Mouse (Mus musculus) CH12.LX (cell line): ENCODE data around the gene Col16a1. TPM values are rescaled to one million over a fixed set of nuclear protein-coding genes. Genes with fewer than 3 reads are reported as not detected.

ENCODE experiments used
- DNase-seq: peaks from one replicate; pipeline ENCODE4 v3.0.0-alpha.2; 2013; ENCODE audit errors: extremely low read depth
- H3K27ac ChIP-seq: 2 replicates; pipeline ENCODE4 v1.5.1; 2012; ENCODE audit warnings: low read depth, mild to moderate bottlenecking, control low read depth, moderate library complexity; ENCODE audit not compliant: insufficient read depth
- H3K27me3 ChIP-seq: replicated peaks from 2 replicates; pipeline ENCODE3; 2012; ENCODE audit warnings: inconsistent platforms
- H3K36me3 ChIP-seq, 2 experiments: replicated peaks in 1 of 2; 2 replicates each; pipeline versions ENCODE3 to v1.6.1; 2012; ENCODE audit warnings: inconsistent platforms in 1 of 2, low read length in 1 of 2, mild to moderate bottlenecking in 1 of 2, mixed read lengths in 1 of 2, moderate library complexity in 1 of 2; ENCODE audit not compliant: control insufficient read depth in 1 of 2, insufficient read depth in 1 of 2
- H3K4me1 ChIP-seq, 2 experiments: 2 replicates each; pipeline ENCODE4 v1.6.1; 2012; ENCODE audit warnings: inconsistent platforms in 1 of 2, moderate library complexity in 1 of 2; ENCODE audit not compliant: insufficient read depth in 2 of 2, control insufficient read depth in 1 of 2
- H3K4me2 ChIP-seq: 2 replicates; pipeline ENCODE4 v1.6.1; 2012; ENCODE audit warnings: low read depth, mild to moderate bottlenecking, control low read depth; ENCODE audit not compliant: poor library complexity, insufficient read depth, severe bottlenecking
- H3K4me3 ChIP-seq, 3 experiments: fragments of 150-350 bp in 1 of 3; sonication (generic) in 1 of 3; replicated peaks in 1 of 3; 2 replicates each; pipeline versions ENCODE3 to v1.5.1; 2011 to 2012; ENCODE audit warnings: low read depth in 2 of 3, low read length in 2 of 3, mild to moderate bottlenecking in 2 of 3, moderate library complexity in 2 of 3, control low read depth in 1 of 3, improper control_type of control experiment in 1 of 3, inconsistent platforms in 1 of 3, mixed read lengths in 1 of 3; ENCODE audit not compliant: poor library complexity in 1 of 3
- H3K79me2 ChIP-seq: replicated peaks from 2 replicates; pipeline ENCODE4 v1.6.1; 2012; ENCODE audit warnings: mild to moderate bottlenecking, moderate library complexity; ENCODE audit not compliant: control insufficient read depth, poor library complexity, insufficient read depth, severe bottlenecking; ENCODE audit errors: extremely low read depth
- H3K9ac ChIP-seq: 2 replicates; pipeline ENCODE4 v1.6.1; 2012; ENCODE audit warnings: low read depth, mild to moderate bottlenecking, control low read depth, moderate library complexity; ENCODE audit not compliant: insufficient read depth
- H3K9me3 ChIP-seq: replicated peaks from 2 replicates; pipeline ENCODE3; 2012; ENCODE audit warnings: low read length, inconsistent platforms, mixed read lengths
- BHLHE40 ChIP-seq: IDR thresholded peaks from 2 replicates; pipeline ENCODE4 v1.6.1; 2011; ENCODE audit warnings: mild to moderate bottlenecking, low read depth, low read length, improper control_type of control experiment
- CHD1 ChIP-seq: IDR thresholded peaks from 2 replicates; pipeline ENCODE4 v1.6.1; 2012; ENCODE audit warnings: low read depth, low read length, improper control_type of control experiment, inconsistent platforms
- CHD2 ChIP-seq: IDR thresholded peaks from 2 replicates; pipeline ENCODE4 v1.6.1; 2011; ENCODE audit warnings: low read length, improper control_type of control experiment
- CTCF ChIP-seq, 2 experiments: IDR thresholded peaks in 1 of 2; conservative IDR thresholded peaks in 1 of 2; 2 replicates each; pipeline ENCODE4 v1.5.1; 2011 to 2012; ENCODE audit warnings: low read depth in 2 of 2, low read length in 2 of 2, improper control_type of control experiment in 1 of 2, inconsistent platforms in 1 of 2, mild to moderate bottlenecking in 1 of 2, moderate library complexity in 1 of 2
- HCFC1 ChIP-seq: IDR thresholded peaks from 2 replicates; pipeline ENCODE4 v1.6.1; 2012; ENCODE audit warnings: low read depth, mild to moderate bottlenecking, inconsistent platforms, low read length, improper control_type of control experiment
- IRF4 ChIP-seq: IDR thresholded peaks from 2 replicates; pipeline ENCODE4 v1.6.1; 2014; ENCODE audit warnings: low read depth, mild to moderate bottlenecking, inconsistent platforms, low read length, improper control_type of control experiment
- JUND ChIP-seq: conservative IDR thresholded peaks from 2 replicates; pipeline ENCODE4 v1.6.1; 2011; ENCODE audit warnings: low read depth, low read length, improper control_type of control experiment
- MAX ChIP-seq: IDR thresholded peaks from 2 replicates; pipeline ENCODE4 v1.6.1; 2011; ENCODE audit warnings: low read length, improper control_type of control experiment
- MEF2A ChIP-seq: IDR thresholded peaks from 2 replicates; pipeline ENCODE4 v1.6.1; 2014; ENCODE audit warnings: low read depth, mild to moderate bottlenecking, inconsistent platforms, low read length, improper control_type of control experiment, borderline replicate concordance
- MXI1 ChIP-seq: IDR thresholded peaks from 2 replicates; pipeline ENCODE4 v1.6.1; 2011; ENCODE audit warnings: mild to moderate bottlenecking, low read depth, low read length, improper control_type of control experiment
- NELFE ChIP-seq: IDR thresholded peaks from 2 replicates; pipeline ENCODE4 v1.6.1; 2011; ENCODE audit warnings: low read depth, low read length, improper control_type of control experiment
- POLR2AphosphoS2 ChIP-seq: IDR thresholded peaks from 2 replicates; pipeline ENCODE4 v1.6.1; 2011; ENCODE audit warnings: low read depth, low read length, improper control_type of control experiment
- TBP ChIP-seq: conservative IDR thresholded peaks from 2 replicates; pipeline ENCODE4 v1.6.1; 2011; ENCODE audit warnings: low read depth, low read length, improper control_type of control experiment
- TCF12 ChIP-seq: IDR thresholded peaks from 2 replicates; pipeline ENCODE4 v1.6.1; 2014; ENCODE audit warnings: low read depth, mild to moderate bottlenecking, inconsistent platforms, low read length, improper control_type of control experiment
- USF2 ChIP-seq: conservative IDR thresholded peaks from 2 replicates; pipeline ENCODE4 v1.6.1; 2011; ENCODE audit warnings: low read depth, low read length, improper control_type of control experiment
- ZNF384 ChIP-seq: IDR thresholded peaks from 2 replicates; pipeline ENCODE4 v1.6.1; 2012; ENCODE audit warnings: low read depth, low read length, improper control_type of control experiment, inconsistent platforms
- dilution Hi-C: fragments of 300-500 bp; cut with MboI; formaldehyde crosslinking; loops from 2 replicates; pipeline ENCODE4 v1.14.3; 2020; ENCODE audit warnings: low sequenced_read_pairs; ENCODE audit not compliant: extremely low pct_unique_long_range_greater_than_20kb, extremely low pct_ligation_motif_present
- in situ Hi-C: fragments of 300-500 bp; cut with MboI; formaldehyde crosslinking; loops from 3 replicates; pipeline ENCODE4 v1.14.3; 2019; ENCODE audit warnings: low sequenced_read_pairs, low pct_ligation_motif_present, low pct_unique_long_range_greater_than_20kb, mixed read lengths
- polyA plus RNA-seq: library from polyadenylated mRNA; unstranded; fragments of >175 nt; gene quantifications from 2 replicates; pipeline ENCODE4 v1.2.1, GENCODE M21; 2012; ENCODE audit warnings: low read depth; ENCODE audit not compliant: insufficient read length
- total RNA-seq, 2 experiments: library from RNA; depleted of rRNA; stranded (reverse); fragments of 300-350 nt in 1 of 2; fragments of >200 nt in 1 of 2; gene quantifications; 2 replicates each; pipeline ENCODE4 v1.2.3; 2012 to 2014

Col16a1 gene
- total and polyA plus RNA-seq, 3 experiments, result not detected

- no peak overlapping the region for H3K4me3 ChIP-seq
- H3K9ac ChIP-seq, result no peak overlapping the region
- no peak overlapping the region for H3K4me2 ChIP-seq
- H3K27me3 ChIP-seq, result peaks cover 29% of the 10 kb centered on the region
- peaks cover 4% of the 10 kb centered on the region for H3K9me3 ChIP-seq
- TF ChIP-seq IRF4 (no peak), NELFE (no peak), CHD1 (no peak), USF2 (no peak), MAX (no peak), TCF12 (no peak), MEF2A (no peak), ZNF384 (no peak), CTCF (conservative IDR thresholded peaks at IDR 0.05 in 1 of 2, IDR thresholded peaks at IDR 0.05 in 1 of 2; ENCODE audit: low read depth in 2 of 2, low read length in 2 of 2) (no peak), POLR2AphosphoS2 (no peak), JUND (no peak), MXI1 (no peak)
- no peak for DNase-seq
- no peak overlapping the region for H3K27ac ChIP-seq
- H3K4me1 ChIP-seq, result peaks cover 5 to 26% of the 10 kb centered on the region in 2 experiments
- in situ Hi-C loops (no loop called here), dilution Hi-C loops (no loop called here)
- H3K79me2 ChIP-seq, result peaks cover 3% of the 10 kb centered on the region; the same call in 1 of the 2 replicates
- H3K36me3 ChIP-seq, result peaks cover 0 to 1% of the 10 kb centered on the region in 2 experiments
Observed at GRCm38 (mm10) chr4:130104584-130104983, 56.9 kb downstream of the Col16a1 start.

- Histone ChIP-seq H3K27me3 (peaks cover 6% of the 10 kb centered on the region), H3K36me3 (peaks cover 0 to 15% of the 10 kb centered on the region in 2 experiments), H3K27ac (no peak overlapping the region), H3K79me2 (peaks cover 3% of the 10 kb centered on the region; the same call in 1 of the 2 replicates)
- TF ChIP-seq BHLHE40 (no peak), MEF2A (0 out of 2 replicates have a peak, but pooled peaks have one; percentile 14), MXI1 (peak; percentile 73), TBP (0 out of 2 replicates have a peak, but pooled peaks have one; percentile 4), JUND (no peak), CHD2 (no peak), CTCF (conservative IDR thresholded peaks at IDR 0.05 in 1 of 2, IDR thresholded peaks at IDR 0.05 in 1 of 2; ENCODE audit: low read depth in 2 of 2, low read length in 2 of 2) (no peak), MAX (0 out of 2 replicates have a peak, but pooled peaks have one; percentile 41), TCF12 (peak; percentile 51; the same call in 1 of the 2 replicates), HCFC1 (no peak)
- TF ChIP-seq, all 38 proteins: peak for 5
- dilution Hi-C loops (no loop called here), in situ Hi-C loops (no loop called here)
- H3K4me1 ChIP-seq, result peaks cover 5 to 24% of the 10 kb centered on the region in 2 experiments
- H3K9ac ChIP-seq, result no peak overlapping the region
- peaks cover 4% of the 10 kb centered on the region for H3K9me3 ChIP-seq
- peak; percentile 90 for DNase-seq
- peak overlapping the region; percentile 73 to 96 (median 75) for H3K4me3 ChIP-seq
- H3K4me2 ChIP-seq, result no peak overlapping the region
Observed at GRCm38 (mm10) chr4:130107065-130107443, 59.4 kb downstream of the Col16a1 start.
